Mouse (Mus musculus): ENCODE measurements around the gene Cenpt.
A peak's percentile ranks its signal among the peaks of the same experiment; 100 is the strongest.
"Not testable (repeated sequence)": the region's sequence is repeated elsewhere in the genome, so short reads cannot be mapped to it uniquely, and the experiment has no call there.

Gene Cenpt

DNA sequence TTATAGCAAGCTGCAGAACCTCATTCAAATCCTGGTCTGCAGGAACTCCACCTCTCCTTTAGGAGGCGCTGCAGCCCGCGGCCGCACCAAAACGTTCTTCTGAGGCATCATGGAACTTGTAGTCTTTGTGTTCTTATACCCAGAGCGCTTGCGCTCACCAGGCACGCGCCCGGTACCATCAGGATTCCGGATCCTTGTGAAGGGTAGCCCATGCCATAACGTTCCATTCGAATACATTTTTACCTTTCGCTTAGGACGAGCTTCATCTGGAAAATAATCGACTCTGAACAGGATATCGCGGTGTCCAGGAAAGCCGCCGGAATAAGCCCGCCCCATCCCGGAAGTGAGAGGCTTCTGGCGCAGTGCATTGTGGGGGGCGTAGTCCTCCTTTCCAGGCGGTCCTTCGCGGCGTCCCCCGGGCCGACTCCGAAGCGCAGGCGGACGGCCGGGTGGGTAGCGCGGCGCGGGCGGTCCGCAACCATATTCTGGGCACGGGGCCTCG lies 1.7 kb upstream of the Cenpt start, which contains the start of gene Thap11:
TSS of gene Thap11 (plus strand) at position 418 of the 502 bp plus-strand sequence.
- DNase-seq (ENCODE audit: low read depth in 2 of 2, low spot score in 2 of 2): peak; percentile 84 to 90

DNA sequence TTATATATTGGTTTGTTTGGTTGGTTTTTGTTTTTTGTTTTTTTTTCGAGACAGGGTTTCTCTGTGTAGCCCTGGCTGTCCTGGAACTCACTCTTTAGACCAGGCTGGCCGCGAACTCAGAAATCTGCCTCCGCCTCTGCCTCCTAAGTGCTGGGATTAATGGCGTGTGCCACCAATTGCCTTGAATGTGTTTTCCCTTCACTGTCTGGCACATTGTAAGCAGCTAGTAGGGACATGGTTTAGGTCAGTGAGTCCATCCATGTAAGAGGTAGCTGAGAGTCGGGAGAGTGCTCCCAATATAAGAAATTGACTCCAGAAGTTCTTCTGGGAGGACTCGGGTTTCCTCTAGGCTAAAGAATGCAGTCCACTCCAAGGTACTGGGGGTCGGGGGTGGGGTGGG lies 1.2 kb upstream of the Cenpt start:
- DNase-seq (ENCODE audit: low read depth in 2 of 2, low spot score in 2 of 2): no peak

DNA sequence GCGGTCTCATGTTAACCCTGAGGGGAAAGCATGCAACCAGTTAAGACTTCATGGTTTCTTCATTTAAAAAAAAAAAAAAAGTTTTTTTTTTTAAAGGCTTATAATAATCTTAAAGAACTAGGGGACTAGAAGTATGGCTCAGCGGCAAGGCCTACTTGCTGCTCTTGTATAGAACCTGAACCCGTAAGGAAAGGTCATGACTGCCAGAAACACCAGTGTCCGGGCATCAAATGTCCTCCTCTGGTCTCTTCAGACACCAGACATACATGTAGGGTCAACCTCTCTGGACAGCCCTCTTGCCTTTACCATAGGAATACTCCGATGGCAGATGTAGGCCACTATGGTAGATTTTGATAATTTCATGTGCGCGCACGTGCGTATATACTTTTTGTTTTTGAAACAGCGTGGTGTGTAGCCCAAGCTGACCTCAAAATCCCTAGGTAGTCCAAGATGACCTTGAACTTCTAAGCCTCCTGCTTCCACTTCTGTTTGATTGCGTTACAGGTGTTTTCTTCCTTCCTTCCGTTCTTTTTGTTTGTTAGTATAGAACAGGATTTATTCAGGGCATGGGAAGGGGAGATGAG lies 840 bp downstream of the Cenpt start:
- no peak for DNase-seq (ENCODE audit: low read depth in 2 of 2, low spot score in 2 of 2)

DNA sequence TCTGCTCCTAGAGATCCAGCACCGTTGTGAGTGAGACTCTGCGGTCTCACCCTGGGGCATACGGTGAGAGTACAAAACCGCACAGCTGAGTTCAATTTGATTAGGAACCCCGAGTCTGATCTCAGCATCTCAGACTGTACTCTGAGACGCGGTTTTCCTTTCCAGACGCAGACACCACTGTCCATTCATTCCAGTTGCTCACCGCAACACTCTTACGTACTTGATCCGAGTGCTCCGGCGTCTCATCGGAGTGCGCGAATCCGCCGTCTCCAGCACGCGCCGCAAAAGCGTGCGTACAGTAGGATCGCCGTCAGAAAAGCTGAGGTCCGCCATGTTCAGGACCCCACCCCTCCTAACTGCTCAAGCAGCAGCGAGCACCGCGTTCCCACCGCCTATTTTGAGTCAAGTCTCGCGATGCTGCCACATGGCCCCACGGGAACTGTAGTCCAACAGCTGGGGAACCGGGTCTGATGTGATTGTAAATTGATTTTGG lies 1.4 kb downstream of the Cenpt start:
- peak; percentile 80 to 88 for DNase-seq (ENCODE audit: low read depth in 2 of 2, low spot score in 2 of 2)

DNA sequence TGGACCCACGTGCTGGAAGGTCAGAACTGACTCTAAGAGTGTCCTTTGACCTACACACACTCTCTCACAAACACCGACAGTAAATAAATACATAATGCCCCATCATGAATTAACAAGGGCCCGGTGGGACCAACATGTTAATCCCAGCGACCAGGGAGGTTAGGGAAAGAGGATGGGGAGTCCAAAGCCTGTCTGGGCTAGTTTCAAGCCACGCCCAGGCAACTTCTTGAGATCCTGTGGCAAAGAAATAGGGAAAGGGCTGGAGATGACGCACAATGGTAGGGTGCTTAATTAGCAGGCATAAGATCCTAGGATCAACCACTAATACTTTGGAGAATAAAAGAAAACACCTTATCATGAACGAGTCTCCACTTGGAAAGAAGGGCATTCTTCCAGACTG lies 2.5 kb downstream of the Cenpt start:
- no peak for DNase-seq (ENCODE audit: low read depth in 2 of 2, low spot score in 2 of 2)

DNA sequence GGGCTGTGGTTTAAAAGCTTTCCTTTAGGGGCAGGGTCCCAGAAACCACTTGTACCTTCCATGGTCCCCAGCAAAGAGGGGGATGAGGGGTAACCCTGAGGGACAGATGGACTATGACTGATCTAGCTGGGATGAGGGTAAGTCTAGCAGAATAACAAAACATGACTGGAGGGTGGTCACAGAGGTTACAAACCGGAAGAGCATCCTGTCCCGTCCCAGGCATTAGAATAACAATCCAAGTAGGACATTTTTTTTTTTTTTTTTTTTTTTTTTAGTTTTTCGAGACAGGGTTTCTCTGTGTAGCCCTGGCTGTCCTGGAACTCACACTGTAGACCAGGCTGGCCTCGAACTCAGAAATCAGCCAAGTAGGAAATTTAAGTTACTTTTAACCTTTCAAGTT lies 3.1 kb downstream of the Cenpt start:
- no peak for DNase-seq (ENCODE audit: low read depth in 2 of 2, low spot score in 2 of 2)

DNA sequence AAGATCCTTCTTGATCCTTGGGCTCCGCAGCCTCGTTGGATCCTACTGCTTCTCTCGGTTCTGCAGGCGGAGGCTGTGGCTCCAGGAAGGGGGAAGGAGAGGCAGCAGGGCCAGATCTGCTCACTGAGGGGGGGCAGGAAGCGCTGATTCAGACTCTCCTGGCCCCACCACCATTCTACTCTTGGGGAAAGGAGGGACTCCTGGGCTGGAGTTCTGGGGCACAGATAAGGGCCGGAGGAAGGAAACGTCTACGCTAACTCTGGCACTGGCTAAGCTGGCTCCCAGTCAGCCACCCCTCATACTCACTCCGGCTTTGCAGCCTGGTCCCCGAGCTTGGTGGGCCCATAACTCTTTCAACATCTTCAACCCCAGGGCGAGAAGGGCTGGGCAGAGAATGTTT lies 6.4 kb downstream of the Cenpt start:
- DNase-seq (ENCODE audit: low read depth in 2 of 2, low spot score in 2 of 2): no peak

DNA sequence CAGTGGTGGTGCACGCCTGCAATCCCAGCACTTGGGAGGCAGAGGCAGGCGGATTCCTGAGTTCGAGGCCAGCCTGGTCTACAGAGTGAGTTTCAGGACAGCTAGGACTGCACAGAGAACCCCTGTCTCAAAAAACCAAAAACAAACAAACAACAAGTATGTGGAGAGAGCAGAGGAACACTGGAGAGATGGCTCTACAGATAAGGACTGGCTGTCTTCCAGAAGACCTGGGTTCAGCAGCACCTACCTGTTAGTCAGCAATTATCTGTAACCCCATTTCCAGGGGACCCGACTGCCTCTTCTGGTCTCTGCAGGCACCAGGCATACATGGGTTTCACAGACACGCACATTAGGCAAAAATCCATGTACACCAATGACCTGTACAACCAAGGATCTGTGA lies 13.9 kb downstream of the Cenpt start:
- DNase-seq (ENCODE audit: low read depth in 2 of 2, low spot score in 2 of 2): no peak

DNA sequence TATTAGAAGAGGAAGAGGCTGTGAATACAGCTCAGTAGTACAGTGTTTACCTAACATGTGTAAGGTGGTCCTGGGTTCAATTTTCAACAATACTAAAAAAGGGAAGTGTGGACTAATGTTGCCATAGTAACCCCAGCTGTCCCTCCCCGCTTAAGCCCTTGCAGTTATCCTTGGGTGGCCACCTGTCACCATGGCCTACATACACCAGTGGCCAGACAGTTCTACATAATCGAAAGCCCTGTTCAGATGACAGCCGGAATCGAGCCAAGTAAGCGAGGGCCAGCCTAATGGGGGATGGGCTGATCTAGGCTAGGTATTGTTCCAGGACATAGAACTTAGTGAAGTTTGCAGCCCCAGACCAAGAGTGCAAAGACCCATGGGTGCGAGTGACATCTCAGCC lies 16.1 kb downstream of the Cenpt start:
- DNase-seq (ENCODE audit: low read depth in 2 of 2, low spot score in 2 of 2): no peak

DNA sequence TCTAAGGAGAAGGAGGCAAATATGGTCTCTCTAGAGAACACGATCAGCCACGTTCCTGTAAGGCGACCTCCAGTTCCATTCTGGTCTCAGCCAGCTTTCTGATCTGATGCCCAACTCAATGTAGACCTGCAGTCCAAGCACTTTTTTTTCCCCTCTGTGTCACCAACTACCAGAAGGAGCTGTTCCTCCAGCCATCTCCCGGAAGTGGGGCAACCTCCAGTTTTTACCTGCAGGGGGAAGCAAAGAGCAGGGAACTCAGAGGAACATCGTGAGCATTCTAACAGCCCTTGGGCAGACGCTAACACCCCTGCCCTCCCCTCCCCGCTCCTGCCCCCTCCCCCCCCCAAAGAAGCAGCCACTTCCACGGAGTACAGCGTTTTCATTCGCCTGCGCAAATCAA lies 17.8 kb downstream of the Cenpt start:
- peak; percentile 84 to 93 for DNase-seq (ENCODE audit: low read depth in 2 of 2, low spot score in 2 of 2)

DNA sequence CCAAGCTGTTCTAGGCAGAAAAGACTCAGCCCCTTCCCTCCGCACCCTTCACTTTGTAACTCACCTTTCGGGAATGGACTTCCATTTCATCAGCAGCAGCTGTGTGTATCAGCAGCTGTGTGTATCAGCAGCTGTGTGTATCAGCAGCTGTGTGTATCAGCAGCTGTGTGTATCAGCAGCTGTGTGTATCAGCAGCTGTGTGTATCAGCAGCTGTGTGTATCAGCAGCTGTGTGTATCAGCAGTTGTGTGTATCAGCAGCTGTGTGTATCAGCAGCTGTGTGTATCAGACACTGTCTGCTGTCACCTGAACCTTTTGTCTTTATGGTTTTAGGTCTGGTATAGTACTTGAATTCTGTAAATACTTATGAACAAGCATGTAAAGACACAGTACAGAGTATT lies 19.3 kb downstream of the Cenpt start:
- not testable (repeated sequence) for DNase-seq (ENCODE audit: low read depth in 2 of 2, low spot score in 2 of 2)

DNA sequence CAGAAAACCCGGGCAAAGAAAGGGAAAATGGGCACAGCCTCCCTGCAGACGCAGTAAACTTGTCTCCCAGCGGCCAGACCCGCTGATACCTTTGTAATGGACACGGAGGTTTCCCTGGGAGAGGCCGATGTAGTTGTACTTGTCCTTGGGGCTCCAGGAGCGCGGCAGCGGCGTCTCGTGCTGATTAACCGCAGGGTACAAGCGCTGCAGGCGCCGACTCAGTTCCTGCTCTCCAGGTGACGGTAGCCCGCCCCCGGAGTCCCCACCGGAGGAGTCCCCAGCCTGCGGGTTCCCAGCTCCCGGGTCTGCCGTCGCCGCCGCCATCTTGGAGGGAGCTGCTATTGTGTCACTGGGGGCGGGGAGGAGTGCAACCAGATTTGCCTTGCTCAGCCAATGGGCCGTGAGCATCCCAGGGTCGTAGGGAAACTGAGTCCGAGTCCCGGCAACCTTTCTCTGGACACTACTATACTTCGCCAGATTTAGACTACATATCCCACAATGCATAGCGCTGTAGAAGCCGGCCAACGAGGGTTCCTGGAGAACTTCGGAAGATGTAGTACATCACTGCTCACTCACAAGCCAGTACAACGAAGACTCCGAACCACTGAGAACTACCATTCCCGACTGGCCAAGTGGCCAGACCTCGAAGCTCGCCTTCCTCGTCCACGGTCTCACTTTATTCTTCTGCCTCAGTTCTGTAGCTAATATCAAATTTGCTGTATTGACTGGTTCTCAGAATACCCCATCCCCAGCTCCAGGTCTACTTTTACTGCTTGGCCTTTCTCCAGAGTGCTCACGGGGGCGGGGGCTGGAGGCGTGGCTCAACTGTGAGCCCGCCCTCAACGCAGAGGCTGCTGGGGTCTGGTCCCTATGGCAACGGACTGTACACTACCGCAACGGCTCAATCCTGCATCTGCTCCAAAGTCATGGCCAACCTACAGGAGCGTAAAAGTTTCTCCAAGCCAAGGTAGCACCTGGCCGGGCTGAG lies 25.9 kb downstream of the Cenpt start, which contains the start of the genes Ranbp10 and Tsnaxip1:
TSS of gene Ranbp10 (minus strand) at position 490 of the 988 bp plus-strand sequence.
TSS of gene Tsnaxip1 (plus strand) at position 871 of the 988 bp plus-strand sequence.
- DNase-seq (ENCODE audit: low read depth in 2 of 2, low spot score in 2 of 2): peak; percentile 93 to 94

DNA sequence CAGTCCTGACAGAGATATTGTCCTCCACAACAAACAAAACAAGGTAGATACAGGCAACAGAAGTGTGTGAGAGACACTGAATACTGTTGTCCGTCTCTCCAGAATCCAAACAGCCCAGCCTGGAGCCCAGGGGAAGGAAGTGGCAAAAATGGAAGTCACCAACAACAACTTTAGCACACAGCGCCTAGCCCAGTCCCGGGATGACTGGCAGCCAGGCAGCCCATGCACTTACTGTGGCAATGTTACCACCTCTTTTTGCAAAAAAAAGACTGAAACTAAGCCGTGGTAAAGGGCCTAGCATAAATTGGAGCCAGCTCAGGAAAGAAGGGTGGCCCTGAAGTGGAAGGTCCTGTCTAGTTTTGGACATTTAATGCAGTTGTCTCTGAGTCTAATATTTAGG lies 26.7 kb downstream of the Cenpt start:
- DNase-seq (ENCODE audit: low read depth in 2 of 2, low spot score in 2 of 2): no peak

DNA sequence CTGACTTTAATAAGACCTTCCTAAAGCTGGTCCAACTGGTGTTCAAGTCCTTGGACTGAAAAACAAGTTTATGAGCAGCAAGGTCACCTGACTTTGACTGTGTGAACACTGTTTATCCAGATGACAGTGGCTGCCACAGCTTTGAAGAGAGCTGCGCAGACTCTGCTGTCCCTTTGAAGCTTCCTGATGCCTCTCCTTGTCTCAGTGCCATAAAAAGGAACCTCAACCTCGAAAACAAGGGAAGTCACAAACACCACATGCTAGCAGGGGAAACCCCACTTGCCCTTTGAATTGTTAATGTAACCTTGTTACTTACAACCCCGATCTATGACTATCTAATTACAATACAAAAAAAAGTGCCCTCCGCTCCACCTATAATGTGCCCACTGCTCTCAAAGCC lies 27.6 kb downstream of the Cenpt start:
- peak; percentile 27 to 32 for DNase-seq (ENCODE audit: low read depth in 2 of 2, low spot score in 2 of 2)

DNA sequence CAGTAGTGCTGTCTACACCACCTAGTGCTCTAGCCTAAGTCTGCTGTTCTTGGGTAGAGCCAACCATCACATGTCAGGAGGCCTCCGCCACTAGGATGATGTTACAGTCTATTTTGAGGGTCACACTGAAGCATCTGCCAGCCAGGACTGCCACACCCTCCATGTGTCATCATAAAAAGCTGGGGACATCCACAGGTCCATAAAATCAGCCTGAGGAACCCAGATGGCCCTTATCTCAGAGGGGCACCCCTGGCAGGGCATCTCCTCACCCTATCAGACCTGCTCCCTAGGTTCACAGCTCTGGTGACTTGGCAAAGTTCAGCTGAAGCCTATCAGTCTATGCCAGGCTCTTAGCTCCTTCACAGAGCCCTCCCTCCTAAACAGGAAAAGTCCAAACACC lies 32.2 kb downstream of the Cenpt start:
- DNase-seq (ENCODE audit: low read depth in 2 of 2, low spot score in 2 of 2): no peak

DNA sequence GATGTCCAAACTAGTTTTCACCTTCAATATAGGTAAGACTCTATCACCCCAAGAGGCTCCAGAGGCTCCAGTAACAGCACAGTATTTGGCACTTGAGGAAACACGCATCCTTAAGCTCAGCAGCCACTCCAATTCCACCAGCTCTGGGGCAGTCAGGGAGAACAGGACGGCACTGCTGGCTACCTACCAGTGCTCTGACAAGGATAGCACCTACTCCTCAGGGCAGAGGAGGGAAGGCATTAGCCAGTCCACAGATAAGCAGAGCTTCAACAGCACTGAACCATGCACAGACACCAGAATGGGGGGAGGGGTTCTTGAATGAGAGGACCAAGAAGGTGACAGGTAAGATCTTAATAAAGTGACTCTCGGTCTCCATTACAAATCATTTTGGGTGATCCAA lies 33.4 kb downstream of the Cenpt start:
- no peak for DNase-seq (ENCODE audit: low read depth in 2 of 2, low spot score in 2 of 2)

DNA sequence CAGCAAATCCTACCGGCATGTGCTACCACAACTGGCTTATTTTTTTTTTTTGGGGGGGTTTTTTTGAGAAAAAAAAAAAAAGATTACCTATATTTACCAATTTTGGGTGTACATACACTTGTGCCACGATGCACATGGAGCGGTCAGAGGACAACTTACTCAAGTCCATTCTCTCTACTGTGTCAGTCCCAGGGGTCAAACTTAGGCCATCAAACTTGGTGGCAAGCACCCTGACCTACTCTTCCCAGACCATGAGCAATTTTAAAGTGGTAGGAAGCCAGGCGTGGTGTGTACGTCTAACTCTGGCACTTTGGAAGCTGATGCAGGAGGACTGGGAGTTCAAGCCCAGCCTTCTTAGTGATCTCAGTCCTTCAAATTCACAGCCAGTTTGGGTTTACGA lies 39.8 kb downstream of the Cenpt start:
- DNase-seq (ENCODE audit: low read depth in 2 of 2, low spot score in 2 of 2): no peak

DNA sequence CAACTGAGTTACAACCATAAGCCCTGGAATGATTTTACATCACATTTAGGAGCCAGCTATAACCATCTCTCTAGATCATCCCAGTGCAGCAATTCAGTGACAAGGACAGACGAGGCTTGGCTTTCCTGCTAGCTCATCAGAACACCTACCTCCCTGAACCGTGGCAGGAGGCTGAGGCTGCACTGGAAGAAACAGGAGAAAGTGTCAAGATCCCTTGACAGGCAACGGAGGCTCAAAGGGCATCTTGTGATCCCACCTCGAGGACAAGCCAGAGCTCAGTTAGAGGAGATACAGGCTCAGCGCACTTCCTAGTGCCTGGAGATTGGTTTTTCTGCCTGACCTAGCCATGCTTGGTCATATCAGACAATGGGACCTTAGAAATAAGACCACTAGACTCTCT lies 40.6 kb downstream of the Cenpt start:
- DNase-seq (ENCODE audit: low read depth in 2 of 2, low spot score in 2 of 2): no peak

DNA sequence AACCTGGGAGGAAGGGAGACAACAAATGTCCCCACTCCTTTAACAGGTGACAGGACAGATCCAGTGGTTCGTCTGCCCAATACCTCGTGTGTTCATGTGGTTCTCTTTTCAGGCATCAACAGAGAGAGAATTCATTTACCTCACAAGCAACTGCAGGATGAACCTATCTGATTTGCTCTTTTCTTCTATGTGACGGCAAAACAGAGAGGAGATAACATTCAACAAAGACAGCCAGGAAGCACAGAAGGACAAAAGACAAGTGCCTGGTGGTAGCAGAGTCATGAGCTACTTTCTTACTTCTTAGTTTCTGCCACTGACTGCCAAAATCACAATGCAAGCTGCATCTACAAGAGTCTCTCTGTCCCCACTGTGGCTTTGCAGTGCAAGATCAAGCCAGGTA lies 41.5 kb downstream of the Cenpt start:
- no peak for DNase-seq (ENCODE audit: low read depth in 2 of 2, low spot score in 2 of 2)

DNA sequence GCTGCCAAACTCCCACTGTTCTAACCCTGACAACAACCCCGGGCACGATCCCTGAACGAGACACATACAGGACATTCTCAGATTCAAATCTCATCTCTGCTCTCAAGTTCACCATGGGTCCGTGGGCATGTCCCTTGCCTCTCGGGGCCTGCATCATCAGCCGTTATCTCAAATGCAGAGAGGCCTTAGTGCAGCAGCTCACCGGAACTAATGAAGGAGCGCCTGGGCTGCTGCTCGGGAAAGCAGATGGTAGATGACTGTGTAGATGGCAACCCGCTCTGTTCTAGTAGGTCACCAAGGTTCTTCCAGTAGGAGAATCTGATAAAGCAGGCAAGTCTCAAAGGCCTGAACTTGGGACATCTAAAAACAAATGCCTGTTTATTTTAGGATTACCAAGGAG lies 42.0 kb downstream of the Cenpt start:
- no peak for DNase-seq (ENCODE audit: low read depth in 2 of 2, low spot score in 2 of 2)

DNA sequence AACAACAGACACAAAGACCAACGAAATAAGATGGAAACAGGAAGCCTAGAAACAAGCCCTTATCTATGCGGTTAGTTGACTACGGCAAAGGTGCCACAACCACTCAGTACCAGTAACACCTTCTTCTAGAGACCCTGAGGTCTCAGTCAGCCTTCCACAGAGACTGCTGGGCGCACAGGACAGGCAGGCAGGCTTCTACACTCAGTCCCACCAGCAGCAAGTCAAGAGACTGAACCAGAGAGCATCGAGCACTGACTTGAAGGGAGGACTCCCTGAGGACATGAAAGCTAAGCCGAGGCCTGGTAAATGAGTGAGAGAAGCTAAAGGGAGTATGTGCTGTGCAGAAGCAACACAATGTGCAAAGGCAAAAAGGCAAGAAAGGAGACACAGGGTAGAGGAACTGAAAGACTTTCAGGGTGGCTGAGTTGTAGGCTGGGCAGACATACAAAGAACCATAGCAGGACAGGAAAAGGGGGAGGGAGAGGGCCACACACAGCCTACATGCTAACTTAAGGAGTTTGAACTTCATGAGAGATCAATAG lies 42.8 kb downstream of the Cenpt start:
- DNase-seq (ENCODE audit: low read depth in 2 of 2, low spot score in 2 of 2): no peak

DNA sequence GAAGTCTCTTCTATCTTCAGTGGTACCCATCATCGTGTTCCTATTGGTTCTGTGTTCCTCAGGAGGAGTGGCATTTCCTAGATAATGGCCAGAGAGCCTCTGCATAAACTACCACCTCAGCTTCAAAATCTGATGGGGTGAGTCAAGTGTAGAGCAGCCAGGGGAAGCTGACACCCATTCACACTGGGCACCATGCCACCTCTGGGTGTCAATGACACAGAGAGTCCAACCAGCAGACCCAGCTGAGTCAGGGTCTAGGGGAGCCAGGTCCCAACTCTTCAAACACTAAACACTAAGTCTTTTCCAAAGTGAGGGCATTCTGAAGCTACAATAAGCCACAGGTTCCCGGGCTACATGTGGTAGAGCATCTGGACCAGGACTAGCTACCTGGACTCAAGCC lies 44.6 kb downstream of the Cenpt start:
- no peak for DNase-seq (ENCODE audit: low read depth in 2 of 2, low spot score in 2 of 2)
